In the genomic region with DNA sequence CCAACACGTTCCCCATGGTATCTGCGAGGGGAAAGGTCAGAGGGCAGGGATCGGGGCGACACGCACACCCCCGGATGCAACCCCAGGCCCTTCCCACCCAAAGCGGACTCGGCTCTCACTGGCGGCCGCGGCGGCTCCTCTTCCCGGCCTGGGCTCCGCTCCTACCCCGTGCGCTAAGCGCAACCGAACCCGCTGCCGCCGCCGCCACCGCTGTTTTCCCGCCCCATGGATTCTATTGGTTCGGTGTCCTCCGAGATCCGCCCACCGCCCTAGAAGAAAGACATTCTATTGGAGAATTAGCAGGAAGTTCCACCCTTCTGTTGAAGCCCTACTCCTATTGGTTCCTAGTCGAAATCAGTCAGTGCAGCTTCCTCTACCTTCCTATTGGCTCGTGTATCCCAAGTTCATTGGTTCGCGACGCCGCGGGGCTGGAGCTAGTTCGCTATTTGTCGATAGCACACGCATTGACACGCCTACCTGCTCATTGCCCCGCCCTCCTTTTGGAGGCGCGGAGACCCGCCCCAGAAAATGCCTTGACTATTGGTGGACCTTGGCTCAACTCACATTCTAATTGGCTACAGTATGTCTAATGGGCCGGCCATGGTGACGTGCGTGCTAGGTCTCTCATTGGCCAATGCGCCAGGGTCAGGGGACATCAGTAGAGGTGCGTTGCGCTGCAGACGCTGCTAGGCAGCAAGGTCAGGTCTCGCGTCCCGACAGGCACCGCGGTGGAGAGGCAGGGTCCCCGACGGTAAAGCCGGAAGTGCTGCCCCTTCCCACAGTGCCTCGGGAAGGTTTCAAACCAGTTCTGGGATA, we compare ENCODE assay signal across 8 mouse cellular contexts. TPM values are rescaled to one million over a fixed set of nuclear protein-coding genes. Genes with fewer than 3 reads are reported as not detected.
DNase-seq lines count a peak whose midpoint lies in the region; ATAC-seq and TF ChIP-seq lines count a peak whose summit lies in the region.

A gene (minus strand): TSS at position 200 of the 816 bp plus-strand sequence.

- H3K4me1 ChIP-seq in hindbrain, postnatal 0 days (ENCODE audit: insufficient read depth, low read length) = peaks cover 9% of the 10 kb centered on the region; the same call in 1 of the 2 replicates

- H3K27me3 ChIP-seq in hindbrain, postnatal 0 days (ENCODE audit: insufficient read depth, low read length) = no peaks in the 10 kb centered on the region

- TF ChIP-seq CTCF in gastrocnemius, adult 2 months (IDR thresholded peaks at IDR 0.05) = no peak
- peak; percentile 10; the same call in 1 of the 2 replicates for TF ChIP-seq CTCF in hindbrain, postnatal 0 days (IDR thresholded peaks at IDR 0.05; ENCODE audit: low read depth)
- no peak for TF ChIP-seq CTCF in left cerebral cortex, adult 2 months (IDR thresholded peaks at IDR 0.05)

- intact Hi-C loops in gastrocnemius, adult 2 months (cut with DNase I) = loop anchor here (2.0 kb wide), 1 partner anchor 33 kb away; no protein-coding TSS in a partner anchor
- intact Hi-C loops in left cerebral cortex, adult 2 months (cut with DNase I) = loop anchor here (10.0 kb wide), 1 partner anchor 711 kb away; a partner anchor contains a TSS

- peak; percentile 89 for ATAC-seq in common myeloid progenitor, adult 5-6 weeks (replicated peaks; ENCODE audit: low read depth, poor library complexity, severe bottlenecking)
- ATAC-seq in hindbrain, postnatal 0 days = peak; percentile 99
- peak; percentile 89 for ATAC-seq in megakaryocyte, adult 5-6 weeks (ENCODE audit: poor library complexity, severe bottlenecking)

- H3K36me3 ChIP-seq in hindbrain, postnatal 0 days (ENCODE audit: insufficient read depth, low read length) = peaks cover 10% of the 10 kb centered on the region; the same call in 1 of the 2 replicates

- peak within 1 kb of the TSS; percentile 93 for H3K27ac ChIP-seq in gastrocnemius, adult 2 months
- peak within 1 kb of the TSS; percentile 91 for H3K27ac ChIP-seq in hindbrain, postnatal 0 days
- H3K27ac ChIP-seq in left cerebral cortex, adult 2 months = peak within 1 kb of the TSS; percentile 90

- WGBS in hindbrain, postnatal 0 days = 1% methylated on average over 57 of the region's 59 CpGs

- peak; percentile 100 for DNase-seq in ZHBTc4 (ENCODE audit: low read depth, low spot score)
- peak; percentile 99 for DNase-seq in gastrocnemius, adult 2 months
- DNase-seq in hindbrain, postnatal 0 days (ENCODE audit: low spot score) = peak; percentile 100
- DNase-seq in left cerebral cortex, adult 2 months (ENCODE audit: extremely low spot score in 1 of 2, low spot score in 2 of 2) = peak; percentile 97 to 99
- DNase-seq in right cerebral cortex, adult 2 months (ENCODE audit: low spot score in 2 of 2) = peak; percentile 99 to 100
- peak; percentile 99 for DNase-seq in urinary bladder, postnatal 14 days (ENCODE audit: low spot score)

- H3K9me3 ChIP-seq in hindbrain, postnatal 0 days (ENCODE audit: low read length) = no peaks in the 10 kb centered on the region

- peak within 1 kb of the TSS; percentile 95 for H3K4me2 ChIP-seq in hindbrain, postnatal 0 days (ENCODE audit: low read depth, low read length)

- H3K9ac ChIP-seq in hindbrain, postnatal 0 days (replicated peaks; ENCODE audit: low read length) = peak within 1 kb of the TSS; percentile 98

- peak within 1 kb of the TSS; percentile 100 for H3K4me3 ChIP-seq in gastrocnemius, adult 2 months
- H3K4me3 ChIP-seq in hindbrain, postnatal 0 days (ENCODE audit: low read length) = peak within 1 kb of the TSS; percentile 98
- H3K4me3 ChIP-seq in left cerebral cortex, adult 2 months = peak within 1 kb of the TSS; percentile 91

RNA-seq across cellular contexts. Expression of the gene that starts here (rescaled TPM):
- total RNA-seq in common myeloid progenitor, adult 5-6 weeks (2017) = 40.1 and 47.0 TPM in 2 replicates
- 10 to 100 TPM; 41.0 to 52.4 TPM for total RNA-seq in gastrocnemius, adult 2 months (2021)
- total RNA-seq in hindbrain, postnatal 0 days (2014; rRNA removed) = 147 and 151 TPM in 2 replicates
- 172 and 173 TPM in 2 replicates for polyA plus RNA-seq in hindbrain, postnatal 0 days (2015; fragmentation: Nextera tagmentation; extraction: Ambion mirVana)
- 100 to 1,000 TPM; 117 TPM for total RNA-seq in left cerebral cortex, adult 2 months (2021)
- total RNA-seq in megakaryocyte, adult 5-6 weeks (2015) = 17.0 and 19.6 TPM in 2 replicates
- 8.6 and 12.6 TPM in 2 replicates for total RNA-seq in megakaryocyte, adult 5-6 weeks (2017)

Comparison
In these comparisons a context has a peak if more than half of its experiments do, and no peak if none do; other contexts are left out.
1. Peak in every context shown above with its lines: DNase-seq, ATAC-seq, H3K4me3 ChIP-seq and H3K27ac ChIP-seq.